Mouse (Mus musculus) liver, embryonic 14.5 days (tissue): Measurements from ENCODE around the gene Prr23a3.

ENCODE experiments used
- CTCF ChIP-seq: IDR thresholded peaks from 2 replicates; pipeline ENCODE4 v1.5.1; 2016; ENCODE audit warnings: antibody characterized with exemption, low read depth, control low read depth
- EP300 ChIP-seq: IDR thresholded peaks from 2 replicates; pipeline ENCODE4 v1.6.1; 2016; ENCODE audit warnings: antibody characterized with exemption, low read depth

DNA sequence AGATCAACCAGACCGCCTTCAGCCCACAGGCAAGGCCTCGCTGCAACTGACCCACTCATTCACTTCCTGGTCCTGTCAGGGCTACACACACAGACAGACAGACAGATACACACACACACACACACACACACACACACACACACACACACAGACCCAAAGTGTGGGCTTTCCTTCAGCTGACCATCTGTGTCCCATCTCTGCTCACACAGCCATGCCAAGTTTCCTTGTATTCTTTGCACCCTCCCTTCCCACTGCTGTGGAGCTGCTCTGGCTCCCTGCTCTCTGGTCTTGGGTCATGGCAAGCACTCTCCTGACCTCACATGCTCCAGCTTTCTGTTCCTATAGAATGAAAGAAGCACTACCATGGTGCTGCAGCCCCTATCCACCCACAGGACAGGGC, 45.1 kb upstream of the Prr23a3 start:
- TF ChIP-seq EP300, result no peak
- no peak for TF ChIP-seq CTCF
